Mouse (Mus musculus) brain, adult 2 months (tissue): ENCODE measurements at regions not wholly inside any gene's neighbourhood (a gene's known extent, or its start where the extent isn't known, plus 50 kb on each side); places are given as distances from the start of the nearest gene placed in this dataset.
A peak's percentile ranks its signal among the peaks of the same experiment; 100 is the strongest.

Source experiments
- DNase-seq: peaks from one replicate; pipeline ENCODE4 v3.0.0; 2011; ENCODE audit warnings: low read depth, low spot score

DNA sequence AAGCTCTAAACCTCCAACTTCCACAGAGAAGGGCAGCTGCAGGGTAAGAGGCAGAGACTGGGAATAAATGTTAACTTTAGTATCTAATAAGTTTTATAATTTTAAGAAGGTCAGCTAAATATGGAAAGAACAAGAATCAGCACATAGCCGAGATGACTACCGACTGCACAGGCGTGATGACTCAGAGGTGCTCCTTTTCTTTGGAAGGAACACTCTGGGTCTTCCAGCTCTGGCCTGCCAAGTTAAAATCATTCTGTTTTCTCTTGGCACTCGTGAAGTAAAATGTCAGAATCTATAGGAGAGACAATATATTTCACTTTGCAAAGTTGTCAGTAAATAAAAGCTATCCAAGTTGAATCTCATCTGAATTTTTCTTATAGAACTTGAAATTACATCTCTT, 96.2 kb upstream of the Magi2 start:
- DNase-seq, result peak; percentile 67

DNA sequence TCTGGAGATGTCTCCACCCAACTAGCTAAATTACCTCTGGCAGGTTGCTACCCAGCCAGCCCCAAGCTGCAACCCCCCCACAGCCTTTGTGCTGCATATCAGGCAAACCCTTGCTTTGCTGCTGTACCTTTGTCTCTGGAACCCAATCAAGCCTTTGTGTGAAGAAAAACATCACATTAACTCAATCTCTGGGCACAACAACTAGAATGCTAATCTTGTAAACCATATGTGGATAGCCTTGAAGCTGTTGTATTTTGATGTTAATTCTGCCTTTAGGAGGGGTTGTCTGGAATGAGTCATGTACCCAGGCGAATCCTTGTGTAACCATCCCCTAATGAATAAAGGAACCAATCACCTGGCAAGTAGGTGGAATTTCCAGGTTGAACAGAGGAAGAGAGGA, 72.3 kb upstream of the Magi2 start:
- DNase-seq, result no peak

DNA sequence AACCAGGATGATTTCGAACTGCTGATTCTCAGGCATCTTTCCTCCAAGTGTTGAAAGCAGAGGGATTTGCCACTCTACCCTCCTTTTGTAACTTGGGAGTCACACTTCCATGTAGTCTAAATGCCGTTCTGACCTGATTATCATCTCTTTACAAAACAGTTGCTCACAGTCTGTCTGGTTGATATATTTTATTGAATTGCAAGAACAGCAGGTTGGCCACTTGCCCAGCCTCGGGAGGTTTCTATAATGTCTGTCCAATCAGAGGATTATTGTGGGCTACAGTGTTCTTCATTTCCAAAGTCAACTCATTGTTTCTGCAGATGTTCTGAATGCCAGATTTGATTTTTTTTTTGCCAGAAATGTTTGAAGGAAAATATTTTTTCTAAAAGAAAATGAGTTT, 68.6 kb upstream of the Magi2 start:
- DNase-seq, result peak; percentile 52

DNA sequence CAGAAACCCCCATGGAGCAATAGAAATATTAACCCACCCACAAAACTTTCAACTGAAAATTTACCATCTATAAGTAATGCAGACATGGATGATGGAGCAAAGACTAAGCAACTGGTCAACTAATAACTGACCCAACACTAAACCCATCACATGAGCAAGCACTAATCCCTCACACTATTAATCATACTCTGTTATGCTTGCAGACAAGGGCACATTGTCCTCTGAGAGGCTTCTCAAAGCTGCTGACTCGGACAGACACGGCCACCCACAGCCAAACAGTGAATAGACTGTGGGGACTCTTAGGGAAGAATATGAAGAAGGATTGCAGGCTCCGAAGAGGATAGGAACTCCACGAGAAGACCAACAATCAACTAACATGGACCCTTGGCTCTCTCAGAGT, 66.6 kb upstream of the Magi2 start:
- DNase-seq, result peak; percentile 48
